Mouse (Mus musculus) heart, adult 2 months (tissue): ENCODE measurements around the gene Ankmy1.

Source experiments
- CTCF ChIP-seq: fragments of 200-600 bp; IDR thresholded peaks from 2 replicates; pipeline ENCODE4 v1.8.1; 2022; ENCODE audit warnings: antibody characterized with exemption, mild to moderate bottlenecking, moderate library complexity
- EP300 ChIP-seq: fragments of 200-500 bp; IDR thresholded peaks from 2 replicates; pipeline ENCODE4 v1.6.1; 2011; ENCODE audit warnings: low read depth, low read length, control low read depth; ENCODE audit not compliant: insufficient read depth
- POLR2A ChIP-seq: fragments of 200-500 bp; IDR thresholded peaks from 2 replicates; pipeline ENCODE4 v1.6.1; 2011; ENCODE audit warnings: mild to moderate bottlenecking, low read depth, low read length, control low read depth; ENCODE audit not compliant: insufficient read depth

GRCm38 (mm10) chr1:92852450-92852849, 50.3 kb downstream of the Ankmy1 start:
- no peak for TF ChIP-seq CTCF
- TF ChIP-seq EP300, result 0 out of 2 replicates have a peak, but pooled peaks have one; percentile 55
- TF ChIP-seq POLR2A, result no peak
